Mouse (Mus musculus): Measurements from ENCODE around the gene Phf20. TPM values are rescaled to one million over a fixed set of nuclear protein-coding genes. Genes with fewer than 3 reads are reported as not detected.
"Not testable (repeated sequence)": the region's sequence is repeated elsewhere in the genome, so short reads cannot be mapped to it uniquely, and the experiment has no call there.

The Phf20 gene
- total RNA-seq, 2 experiments from 2014 or later = 22.8 to 24.8 TPM

DNA sequence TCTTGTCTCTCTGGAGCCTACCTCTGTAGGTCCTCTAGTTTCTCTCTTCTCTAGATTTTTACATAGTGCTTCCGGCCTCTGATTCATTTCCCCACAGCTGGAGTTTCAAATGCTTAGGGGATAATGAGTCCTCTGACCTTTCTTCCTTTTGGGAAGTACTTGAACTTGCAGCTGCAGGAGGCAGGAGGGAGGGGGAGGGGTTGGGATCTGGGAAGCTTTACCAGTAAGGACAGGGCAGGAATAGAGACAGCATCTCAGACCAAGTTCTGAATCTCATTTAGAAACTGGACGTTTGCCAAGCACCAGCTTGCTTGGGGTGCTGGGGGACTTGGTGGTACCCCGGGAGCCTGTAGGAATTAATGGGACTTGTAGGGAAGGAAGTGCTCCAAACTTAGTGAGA lies 3.7 kb downstream of the Phf20 start:
- DNase-seq = peak in 1 of 2 experiments; percentile 25

DNA sequence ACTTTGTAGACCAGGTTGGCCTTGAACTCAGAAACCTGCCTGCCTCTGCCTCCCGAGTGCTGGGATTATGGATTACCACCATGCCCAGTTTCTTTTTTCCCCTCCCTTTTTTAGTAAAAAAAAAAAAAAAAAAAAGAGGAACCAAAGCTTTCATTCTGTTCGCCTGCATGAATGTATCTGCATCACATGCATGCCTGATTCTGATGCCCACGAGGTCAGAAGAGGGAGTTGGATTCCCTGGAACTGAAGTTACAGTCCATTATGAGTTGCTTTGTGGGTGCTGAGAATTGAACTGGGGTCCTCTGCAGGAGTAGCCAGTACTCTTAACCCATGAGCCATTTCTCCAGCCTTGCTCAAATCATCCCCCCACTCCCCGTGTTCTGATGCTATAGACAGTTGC lies 5.2 kb downstream of the Phf20 start:
- DNase-seq = no peak

DNA sequence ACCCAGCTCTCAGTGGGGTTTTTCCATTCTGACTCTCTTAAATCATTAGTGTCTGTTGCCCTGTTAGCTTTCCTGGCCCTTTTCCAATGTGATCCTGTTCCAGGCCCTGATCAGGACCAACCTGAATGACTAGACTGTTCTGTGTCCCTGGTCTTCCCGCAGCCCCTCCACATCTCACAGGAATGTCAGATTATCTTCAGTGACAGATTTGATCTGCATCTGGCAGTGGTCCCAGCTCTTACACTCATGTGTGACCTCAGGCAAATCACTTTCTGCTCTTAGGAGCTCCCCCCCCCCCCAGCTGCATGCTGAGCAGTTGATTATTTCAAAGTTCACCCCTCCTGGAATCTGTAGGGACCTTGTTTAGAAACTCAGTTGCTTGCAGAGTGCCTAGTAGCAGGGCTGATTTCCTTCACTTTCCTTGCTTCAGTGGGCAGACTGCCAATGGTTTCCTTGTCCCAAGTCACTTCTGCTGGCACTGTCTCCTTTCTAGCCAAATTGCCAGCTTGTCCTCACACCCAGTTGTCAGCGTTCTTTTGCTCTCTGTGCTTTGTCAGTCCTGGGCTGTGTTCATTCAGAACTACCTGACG lies 6.7 kb downstream of the Phf20 start:
- DNase-seq = peak; percentile 73 to 79

DNA sequence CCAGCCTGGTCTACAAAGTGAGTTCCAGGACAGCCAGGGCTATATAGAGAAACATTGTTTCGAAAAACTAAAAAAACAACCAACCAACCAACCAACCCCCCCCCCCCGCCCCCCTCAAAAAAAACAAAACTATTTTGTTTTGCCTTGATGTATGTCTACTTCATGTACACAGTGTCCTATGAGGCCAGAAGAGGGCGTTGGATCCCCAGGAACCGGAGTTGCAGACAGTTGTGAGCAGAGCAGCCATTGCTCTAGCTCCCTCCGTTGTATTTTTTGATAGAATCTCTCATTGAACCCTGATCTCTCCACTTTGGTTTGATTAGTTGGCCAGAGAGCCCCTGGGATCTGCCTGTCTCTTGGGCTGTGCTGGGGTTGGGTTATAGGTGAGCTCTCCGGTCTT lies 7.7 kb downstream of the Phf20 start:
- DNase-seq = no peak

DNA sequence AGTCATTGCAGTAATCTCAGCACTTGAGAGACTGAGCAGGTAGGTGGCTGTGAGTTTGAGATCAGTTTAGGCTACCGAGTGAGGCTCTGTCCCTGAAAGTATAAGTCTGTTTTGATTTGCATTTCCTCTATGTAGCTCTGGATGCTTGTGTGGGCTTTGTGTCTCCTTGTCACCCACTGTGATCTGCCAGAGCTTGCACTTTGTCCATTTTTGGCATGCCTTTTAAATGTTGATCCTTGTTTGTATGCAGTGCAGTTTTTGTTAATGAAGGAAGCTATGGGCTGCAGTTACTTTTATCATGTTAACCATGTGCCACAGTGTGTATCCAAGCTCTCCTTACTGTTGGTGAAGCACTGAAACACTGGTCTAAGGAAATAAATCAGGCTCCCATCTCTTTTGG lies 21.5 kb downstream of the Phf20 start:
- DNase-seq = no peak

DNA sequence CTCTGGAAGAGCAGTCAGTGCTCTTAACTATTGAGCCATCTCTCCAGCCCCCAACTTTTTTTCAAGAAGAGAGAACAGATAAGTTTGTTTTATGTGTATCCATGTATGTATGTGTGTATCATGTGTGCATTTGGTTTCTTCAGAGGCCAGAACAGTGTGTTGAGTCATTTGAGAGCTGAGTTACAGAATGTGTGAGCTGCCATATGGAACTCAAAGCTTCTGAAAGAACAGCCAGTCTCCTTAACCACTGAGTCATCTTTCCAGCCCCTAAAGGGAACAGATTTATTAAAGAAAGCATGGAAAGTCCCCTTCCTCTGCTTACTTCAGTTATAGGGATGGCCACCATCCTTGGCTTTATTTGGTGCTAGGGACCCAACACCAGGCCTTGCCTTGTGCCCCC lies 25.8 kb downstream of the Phf20 start:
- DNase-seq = no peak

DNA sequence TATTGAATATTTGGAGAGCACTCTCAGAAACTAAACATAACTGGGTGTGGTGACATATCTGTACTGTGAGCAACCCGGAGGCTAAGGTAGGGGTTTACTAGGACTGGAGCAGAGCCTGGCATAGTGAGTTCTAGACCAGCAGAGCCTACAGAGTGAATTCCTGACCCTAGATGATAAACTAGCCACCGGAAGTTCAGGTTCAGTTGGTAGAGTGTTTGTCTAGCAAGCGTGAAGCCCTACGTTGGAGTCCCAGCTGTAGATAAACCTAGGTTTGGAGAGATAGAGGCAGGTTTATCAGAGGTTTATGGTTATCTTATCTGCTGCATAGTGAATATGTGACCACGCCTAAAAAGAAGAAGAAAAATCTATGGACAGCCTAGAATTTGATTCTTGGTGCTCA lies 27.8 kb downstream of the Phf20 start:
- no peak for DNase-seq

DNA sequence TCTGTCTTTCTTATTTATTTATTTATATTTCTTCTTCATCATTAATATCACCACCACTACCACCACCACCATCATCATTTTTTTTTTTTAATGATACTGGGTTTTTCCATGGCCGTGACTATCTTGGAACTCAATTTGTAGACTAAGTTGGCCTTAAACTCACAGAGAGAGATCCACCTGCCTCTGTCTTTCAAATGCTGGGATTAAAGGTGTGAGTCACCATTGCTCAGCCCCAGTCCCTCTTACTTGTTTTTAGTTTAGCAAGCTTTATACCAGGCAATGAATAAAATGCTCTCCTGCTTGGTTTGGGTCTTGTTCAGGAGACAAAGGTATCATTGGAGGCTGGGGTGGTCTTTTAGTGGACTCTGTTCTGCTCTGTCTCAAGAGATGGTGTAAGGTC lies 31.4 kb downstream of the Phf20 start:
- no peak for DNase-seq

DNA sequence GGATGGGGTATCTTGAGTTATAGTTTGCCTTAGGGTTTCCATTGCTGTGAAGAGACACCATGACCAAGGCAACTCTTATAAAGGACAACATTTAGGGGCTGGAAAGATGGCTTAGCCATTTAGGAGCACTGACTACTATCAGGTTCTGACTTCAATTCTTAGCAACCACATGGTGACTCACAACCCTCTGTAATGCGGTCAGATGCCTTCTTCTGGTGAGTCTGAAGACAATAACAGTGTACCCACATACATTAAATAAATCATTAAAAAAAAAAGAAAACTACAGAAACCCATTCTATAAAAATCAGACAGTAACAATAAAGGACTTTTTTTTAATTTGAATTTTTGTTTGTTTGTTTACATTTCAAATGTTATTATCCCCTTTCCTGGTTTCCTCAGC lies 32.9 kb downstream of the Phf20 start:
- DNase-seq = no peak

DNA sequence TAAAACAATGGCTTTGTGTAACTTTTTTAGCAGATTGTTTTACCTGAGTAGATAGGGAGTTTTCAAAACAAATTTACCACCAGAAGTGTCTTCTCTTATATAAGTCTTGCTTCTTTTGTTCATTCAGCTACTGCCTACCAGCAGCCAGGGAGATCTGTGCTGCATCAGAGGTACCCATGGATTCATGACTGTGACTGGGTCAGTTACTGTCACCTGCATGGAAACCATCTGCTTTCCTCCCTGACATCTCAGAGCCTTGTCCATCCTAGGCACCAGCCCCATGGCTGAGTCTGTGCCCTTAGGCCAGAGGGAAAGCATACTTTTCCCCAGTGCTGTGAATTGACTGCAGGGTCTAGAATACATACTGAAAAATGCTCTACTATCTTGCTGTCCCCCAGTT lies 35.1 kb downstream of the Phf20 start:
- no peak for DNase-seq

DNA sequence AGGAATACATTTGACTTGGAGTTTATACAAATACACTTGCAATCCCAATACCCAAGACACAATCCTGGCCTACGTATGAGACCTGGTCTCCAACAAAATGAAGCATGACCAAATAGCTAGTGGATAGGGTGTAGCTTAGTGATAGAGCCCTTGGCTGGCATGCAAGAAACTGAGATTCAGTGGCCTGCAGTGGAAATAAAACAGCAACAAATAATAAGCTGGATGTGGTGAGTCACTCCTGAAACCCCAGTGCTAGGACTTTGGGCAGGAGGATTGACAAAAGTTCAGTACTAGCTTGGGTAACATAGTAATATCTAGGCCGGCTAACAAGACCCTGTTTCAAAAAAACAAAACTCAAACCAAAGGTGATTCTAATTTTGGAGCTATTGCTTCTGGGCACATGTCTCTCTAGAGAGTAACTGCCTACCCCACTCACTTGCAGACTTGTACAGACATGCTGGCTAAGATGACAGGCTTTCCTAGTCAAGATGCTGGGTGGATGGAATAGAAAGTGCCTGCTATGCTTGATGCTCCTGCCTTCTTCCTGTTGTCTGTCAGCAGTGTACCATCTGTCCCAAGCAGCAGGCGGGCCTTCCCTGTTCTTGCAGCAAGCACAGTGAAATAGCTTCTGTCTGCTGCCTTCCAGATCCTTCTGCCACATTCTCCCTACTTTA lies 37.1 kb downstream of the Phf20 start:
- DNase-seq = peak; percentile 22 to 45

DNA sequence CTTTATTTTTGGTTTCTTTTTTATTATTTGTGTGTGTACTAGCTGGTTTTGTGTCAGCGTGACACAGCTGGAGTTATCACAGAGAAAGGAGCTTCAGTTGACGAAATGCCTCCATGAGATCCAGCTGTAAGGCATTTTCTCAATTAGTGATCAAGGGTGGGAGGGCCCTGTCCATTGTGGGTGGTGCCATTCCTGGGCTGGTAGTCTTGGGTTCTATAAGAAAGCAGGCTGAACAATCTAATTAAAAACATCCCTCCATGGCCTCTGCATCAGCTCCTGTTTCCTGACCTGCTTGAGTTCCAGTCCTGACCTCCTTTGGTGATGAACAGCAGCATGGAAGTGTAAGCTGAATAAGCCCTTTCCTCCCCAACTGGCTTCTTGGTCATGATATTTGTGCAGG lies 37.8 kb downstream of the Phf20 start:
- DNase-seq = not testable (repeated sequence)

DNA sequence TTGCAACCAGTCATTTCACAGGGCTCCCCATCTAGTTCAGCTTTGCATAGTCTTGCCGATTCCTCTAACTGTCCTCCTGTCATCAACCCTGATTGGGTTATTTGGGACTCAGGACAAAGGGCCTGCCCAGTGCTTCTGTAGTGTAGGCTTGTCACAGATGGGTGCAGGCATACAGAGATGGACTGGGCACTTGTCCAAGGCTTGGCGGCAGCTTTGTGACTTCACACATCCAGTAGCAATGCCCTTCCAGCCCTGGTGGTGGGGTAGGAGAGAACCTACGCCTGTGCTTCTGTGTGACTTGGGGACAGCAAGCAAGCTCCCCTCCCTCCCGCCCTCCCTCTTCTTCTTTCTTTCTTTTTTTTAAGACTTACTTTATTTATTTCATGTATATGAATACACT lies 39.6 kb downstream of the Phf20 start:
- peak; percentile 36 to 42 for DNase-seq

DNA sequence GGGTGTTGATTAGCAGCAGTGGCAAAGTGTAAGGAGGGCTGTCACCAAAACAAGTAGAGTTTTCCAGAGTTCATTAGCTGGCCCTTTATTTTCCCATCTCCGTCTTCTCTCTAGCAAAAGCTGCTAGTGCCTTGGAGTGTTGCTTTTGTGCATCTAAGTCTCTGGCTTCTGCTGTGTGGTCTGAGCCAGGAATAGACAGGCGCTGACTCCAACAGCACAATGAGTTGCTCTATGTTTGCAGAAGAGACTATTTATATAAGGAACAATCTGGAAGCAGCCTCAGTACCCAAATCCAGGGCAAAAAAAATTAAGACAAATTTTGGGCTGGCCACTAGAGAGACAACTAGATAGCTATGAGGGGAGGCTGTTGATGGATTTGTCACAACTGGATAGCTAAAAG lies 45.4 kb downstream of the Phf20 start:
- no peak for DNase-seq

DNA sequence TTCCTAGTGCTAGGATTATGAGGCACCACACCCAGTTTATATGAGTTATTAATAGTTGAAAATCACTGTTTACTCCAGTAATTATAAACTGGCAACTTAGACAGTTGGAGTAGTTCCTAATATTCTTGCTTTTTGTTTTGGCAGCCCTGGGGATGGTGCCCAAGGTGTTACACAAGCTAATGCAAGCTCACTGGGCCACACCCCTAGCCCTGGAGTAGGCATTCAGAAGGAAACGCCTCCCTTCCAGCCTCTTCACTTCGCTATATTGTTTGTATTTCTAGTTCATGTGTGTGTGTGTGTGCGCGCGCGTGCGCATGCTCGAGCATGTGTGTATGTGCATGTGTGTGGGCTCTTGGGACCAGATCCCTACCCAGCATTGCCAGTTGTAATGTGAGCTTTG lies 46.7 kb downstream of the Phf20 start:
- no peak for DNase-seq

DNA sequence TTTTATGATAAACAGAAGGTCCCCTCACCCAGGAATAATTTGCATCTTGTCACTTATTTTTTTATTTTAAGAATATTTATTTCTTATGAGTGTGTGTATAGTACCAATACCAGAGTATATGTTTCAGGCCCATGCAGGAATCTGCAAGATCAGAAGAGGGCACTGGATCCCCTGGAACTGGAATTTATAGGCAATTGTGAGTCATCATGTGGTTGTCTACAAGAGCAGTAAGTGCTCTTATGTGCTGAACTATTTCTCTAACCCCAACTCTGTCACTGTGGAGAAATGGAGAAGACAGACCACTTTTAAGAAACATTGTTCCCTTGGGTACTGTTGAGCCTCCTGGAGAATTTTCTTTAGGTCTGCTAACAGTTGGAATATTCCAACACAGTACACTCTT lies 51.3 kb downstream of the Phf20 start:
- DNase-seq = no peak

DNA sequence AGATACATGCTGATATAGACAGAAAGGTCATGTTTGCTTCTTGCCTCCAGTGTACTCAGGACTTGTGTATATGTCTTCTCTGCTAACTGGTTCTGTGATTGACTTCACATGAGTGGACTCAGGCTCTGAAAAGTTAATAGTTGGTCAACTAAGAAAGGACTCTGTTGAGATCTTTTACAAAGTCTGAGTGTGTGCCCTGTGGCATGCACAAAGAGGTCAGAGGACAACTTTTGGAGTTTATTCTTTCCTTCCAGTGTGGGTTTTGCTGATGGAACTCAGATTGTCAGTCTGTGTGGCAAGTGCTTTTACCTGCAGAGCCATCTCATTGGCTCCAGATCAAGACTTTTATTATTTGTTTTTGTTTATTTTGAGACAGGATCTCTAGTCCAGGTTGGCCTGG lies 54.5 kb downstream of the Phf20 start:
- no peak for DNase-seq

DNA sequence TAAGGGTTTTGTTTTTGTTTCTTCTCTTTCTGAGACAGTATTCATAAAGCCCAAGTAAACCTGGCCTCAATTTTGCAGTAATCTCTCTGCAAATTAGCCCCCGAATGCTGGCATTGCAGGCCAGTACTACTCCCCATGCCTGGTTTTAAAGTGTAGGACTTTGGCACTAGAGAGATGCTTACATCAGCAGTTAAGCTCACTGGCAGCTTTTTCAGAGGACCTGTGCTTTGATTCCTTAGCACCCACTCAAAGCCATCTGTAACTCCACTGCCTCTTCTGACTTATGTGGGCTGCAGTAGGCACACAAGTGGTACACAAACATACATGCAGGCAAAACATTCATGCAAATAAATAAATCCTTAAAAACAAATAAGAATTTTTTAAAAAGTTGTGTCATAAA lies 55.0 kb downstream of the Phf20 start:
- no peak for DNase-seq

DNA sequence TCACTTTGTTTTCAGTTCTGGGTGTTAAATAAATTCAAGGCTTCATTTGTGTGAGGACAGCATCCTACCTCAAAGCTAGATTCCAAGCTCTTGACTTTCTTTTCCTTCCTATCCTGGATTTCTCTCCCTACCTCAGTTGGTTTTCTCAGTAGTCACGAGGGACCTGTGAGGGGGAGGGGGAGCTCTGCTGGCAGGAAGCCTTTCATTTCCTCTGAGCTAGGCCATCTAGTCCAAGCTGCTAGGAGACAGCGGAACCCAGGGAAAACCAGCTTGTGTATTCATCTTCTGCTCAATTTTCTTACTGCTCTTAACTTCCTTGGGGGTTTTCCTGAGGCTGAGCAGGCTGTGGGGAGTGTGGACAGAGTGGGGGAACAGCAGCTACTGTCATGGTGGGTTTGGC lies 60.8 kb downstream of the Phf20 start:
- peak; percentile 62 to 78 for DNase-seq

DNA sequence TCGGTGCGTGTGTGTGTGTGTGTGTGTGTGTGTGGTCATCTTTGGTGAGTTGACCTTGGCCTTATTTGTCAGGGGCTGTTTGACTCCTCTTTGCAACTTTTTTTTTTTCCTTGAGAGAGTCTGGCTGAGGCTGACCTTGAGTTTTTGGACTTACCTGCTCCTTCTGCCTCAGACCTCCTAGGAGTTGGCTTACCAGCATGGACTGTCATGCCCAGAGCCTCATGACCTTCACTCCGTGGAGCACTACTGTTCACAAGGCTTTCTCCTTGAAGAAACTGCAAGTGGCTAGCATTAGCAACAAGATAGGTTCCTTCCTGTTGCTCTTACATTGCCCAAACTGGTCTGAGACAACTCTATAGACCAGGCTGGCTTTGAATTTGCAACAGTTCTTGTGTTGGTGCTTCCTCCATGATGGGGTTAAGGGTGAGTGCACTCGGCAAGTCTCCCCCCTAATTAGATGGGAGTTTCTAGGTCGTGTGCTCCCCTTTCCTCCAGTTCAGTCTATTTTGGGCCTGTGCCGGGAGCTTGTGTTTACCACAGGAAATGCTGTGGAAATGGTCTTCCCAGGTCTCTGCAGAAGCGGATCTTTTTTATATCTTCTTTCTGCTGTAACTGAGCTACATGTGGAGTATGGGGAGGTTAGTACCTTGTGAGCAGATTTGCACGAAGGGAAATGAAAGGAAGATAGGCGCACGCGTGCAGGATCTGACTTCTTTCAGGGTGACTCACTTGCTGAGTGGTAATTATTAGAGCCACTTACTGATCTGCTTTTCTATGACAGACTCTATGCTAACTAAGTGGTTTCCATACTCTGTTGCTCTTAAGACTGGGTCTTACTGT lies 61.9 kb downstream of the Phf20 start:
- peak; percentile 57 to 63 for DNase-seq

DNA sequence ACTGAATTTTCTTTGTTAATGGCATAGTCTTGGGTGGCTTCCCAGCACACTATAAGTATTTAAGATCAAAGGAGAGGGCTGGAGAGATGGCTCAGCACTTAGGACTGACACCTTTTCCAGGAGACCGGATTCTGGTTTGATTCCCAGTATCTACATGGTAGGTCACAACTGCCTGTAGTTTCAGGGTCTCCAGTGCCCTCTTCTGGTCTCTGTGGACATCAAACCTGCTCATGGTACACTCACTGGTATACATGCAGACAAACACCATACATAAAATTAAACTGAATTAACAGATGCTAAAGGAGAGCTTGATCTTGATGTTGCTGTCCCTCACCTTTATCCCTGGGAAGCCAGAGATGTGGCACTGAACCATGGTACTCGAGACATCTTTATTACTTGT lies 64.7 kb downstream of the Phf20 start:
- DNase-seq = no peak

DNA sequence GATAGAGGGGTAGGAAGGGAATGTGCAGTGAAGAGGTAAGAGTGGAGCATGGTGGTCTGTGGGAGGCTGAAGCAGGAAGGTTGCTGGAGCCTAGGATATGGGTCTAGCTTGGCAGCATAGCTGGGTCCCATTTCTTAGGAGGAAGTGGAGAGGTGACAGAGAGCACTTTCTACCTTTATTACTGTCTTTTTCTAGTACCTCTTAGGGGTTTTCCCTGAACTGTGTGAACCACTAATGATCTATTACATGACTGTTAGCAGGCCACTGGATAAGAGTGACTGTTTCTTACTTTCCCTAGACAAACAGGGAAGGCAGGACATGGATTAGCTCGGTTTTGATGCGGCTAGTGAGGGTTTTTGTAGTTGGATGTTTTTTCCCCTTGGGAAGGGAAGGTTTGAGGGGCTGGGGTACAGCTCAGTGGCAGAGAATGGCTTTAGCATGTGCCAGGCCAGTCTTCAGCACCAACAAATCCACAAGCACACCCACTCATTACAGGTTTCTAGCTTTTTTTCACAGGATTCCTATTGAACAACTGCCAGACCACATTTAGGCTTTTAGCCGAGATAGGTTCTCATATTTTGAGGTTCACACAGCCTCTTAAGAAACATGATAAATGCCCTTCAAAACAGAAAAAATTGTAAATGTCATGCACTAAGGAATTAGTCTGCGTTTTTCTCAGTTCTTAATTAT lies 67.1 kb downstream of the Phf20 start:
- DNase-seq = no peak

DNA sequence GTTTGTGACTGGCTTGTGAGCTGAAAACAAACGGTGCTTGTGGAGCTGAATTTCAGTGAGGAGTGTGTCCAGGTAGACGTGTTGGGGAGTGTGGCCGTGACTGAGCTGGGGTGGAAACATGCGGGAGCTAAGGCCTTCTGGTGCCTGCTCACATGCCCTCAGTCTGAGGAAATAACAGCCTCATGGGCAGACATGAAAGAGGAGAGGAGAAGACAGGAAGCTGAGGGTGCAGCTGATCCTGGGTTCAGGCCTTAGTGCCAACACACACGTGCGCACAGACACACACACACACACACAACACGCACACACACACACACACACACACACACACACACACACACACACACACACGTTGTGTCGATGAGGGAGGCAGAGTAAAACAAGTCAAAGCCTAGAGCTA lies 71.4 kb downstream of the Phf20 start:
- no peak for DNase-seq
